Mouse (Mus musculus) stomach, embryonic 16.5 days (tissue): ENCODE data around the gene Mast4. TPM values are rescaled to one million over a fixed set of nuclear protein-coding genes. Genes with fewer than 3 reads are reported as not detected.

Source experiments
- ATAC-seq: fragments of 200-750 bp; cut with Nextera tagmentation; 2 replicates; pipeline ENCODE4 v1.8.0; 2017; ENCODE audit warnings: moderate number of reproducible peaks, moderate TSS enrichment; ENCODE audit not compliant: insufficient read depth, low FRiP score
- H3K27ac ChIP-seq: fragments of 300-500 bp; sonication (generic); 2 replicates; pipeline ENCODE4 v1.5.1; 2014; ENCODE audit warnings: low read length
- H3K27me3 ChIP-seq: fragments of 300-500 bp; sonication (generic); 2 replicates; pipeline ENCODE4 v1.6.1; 2014; ENCODE audit warnings: low read length, control low read depth, mixed read lengths; ENCODE audit not compliant: control insufficient read depth, insufficient read depth
- H3K36me3 ChIP-seq: fragments of 300-500 bp; sonication (generic); 2 replicates; pipeline ENCODE4 v1.6.1; 2014; ENCODE audit warnings: low read length; ENCODE audit not compliant: control insufficient read depth, insufficient read depth
- H3K4me1 ChIP-seq: fragments of 300-500 bp; sonication (generic); 2 replicates; pipeline ENCODE4 v1.6.1; 2014; ENCODE audit warnings: low read length, control low read depth, mixed read lengths; ENCODE audit not compliant: control insufficient read depth, insufficient read depth
- H3K4me2 ChIP-seq: fragments of 300-500 bp; sonication (generic); 2 replicates; pipeline ENCODE4 v1.6.1; 2014; ENCODE audit warnings: low read depth, low read length, mixed read lengths
- H3K4me3 ChIP-seq: fragments of 300-500 bp; sonication (generic); replicated peaks from 2 replicates; pipeline ENCODE4 v1.5.1; 2014; ENCODE audit warnings: mild to moderate bottlenecking, low read length
- H3K9ac ChIP-seq: fragments of 300-500 bp; sonication (generic); 2 replicates; pipeline ENCODE4 v1.6.1; 2014; ENCODE audit warnings: low read length
- H3K9me3 ChIP-seq: fragments of 300-500 bp; sonication (generic); replicated peaks from 2 replicates; pipeline ENCODE4 v1.6.1; 2016; ENCODE audit warnings: low read length, control low read depth; ENCODE audit not compliant: control insufficient read depth
- WGBS: fragments of 180-500 bp; shearing (Covaris S2); extraction: QIAGEN DNeasy Blood & Tissue Kit; methylation state at CpG from one replicate; pipeline ENCODE4 v1.1.7; 2014; 5-methylcytosine and 5-hydroxymethylcytosine counted together
- polyA plus RNA-seq: library from polyadenylated mRNA; unstranded; fragments of >200 nt; fragmentation: Nextera tagmentation; extraction: Ambion mirVana; gene quantifications from 2 replicates; pipeline ENCODE4 v1.2.1, GENCODE M21; 2015

Gene Mast4
- polyA plus RNA-seq, 1 experiment from 2014 or later: 31.0 TPM

DNA sequence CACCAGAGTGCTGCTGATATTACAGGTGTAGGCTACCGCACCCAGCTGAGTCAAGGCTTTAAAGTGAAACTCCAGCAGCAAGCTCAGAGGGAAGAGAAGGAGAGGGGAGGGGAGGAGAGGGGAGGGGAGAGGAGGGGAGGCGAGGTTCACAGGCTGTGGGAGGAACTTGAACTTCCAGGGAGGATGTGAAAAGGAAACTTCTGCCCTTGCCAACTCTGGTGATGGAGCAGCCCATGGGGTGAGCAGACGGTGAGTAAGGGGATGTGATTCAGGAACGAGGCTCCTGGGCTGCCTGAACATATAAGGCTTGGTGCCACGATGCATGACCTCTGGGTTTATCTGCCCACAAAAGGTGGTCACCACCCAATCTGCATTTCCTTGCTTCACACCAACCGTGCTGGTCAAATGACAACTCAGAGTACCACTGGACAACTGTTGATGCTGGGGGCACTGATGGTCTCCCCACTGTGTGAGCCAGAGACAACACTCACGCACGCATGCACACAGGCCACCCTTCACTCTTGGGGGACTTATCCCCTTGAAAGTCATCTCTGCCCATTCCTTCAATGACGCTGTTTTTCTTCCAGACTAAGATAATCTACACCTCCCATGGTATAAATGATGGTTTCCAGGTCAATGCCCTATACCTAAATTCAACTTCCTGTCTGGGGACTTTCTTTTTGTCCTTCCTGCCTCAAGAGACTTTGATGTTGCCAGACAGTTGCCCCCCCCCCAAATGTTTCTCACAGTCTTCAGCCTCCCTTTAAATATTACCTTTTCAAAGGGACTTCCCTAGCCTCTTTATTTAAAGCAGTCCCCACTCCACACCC is 434.8 kb downstream of the Mast4 start:
- Histone ChIP-seq H3K27ac (peak overlapping the region; percentile 86), H3K4me3 (no peak overlapping the region), H3K9ac (no peak overlapping the region), H3K9me3 (no peaks in the 10 kb centered on the region), H3K27me3 (no peaks in the 10 kb centered on the region), H3K4me2 (peak overlapping the region; percentile 32), H3K4me1 (peaks cover 58% of the 10 kb centered on the region), H3K36me3 (no peaks in the 10 kb centered on the region)
- WGBS: 61% methylated on average over 9 of the region's 9 CpGs
- ATAC-seq: peak; percentile 38; the same call in 1 of the 2 replicates

DNA sequence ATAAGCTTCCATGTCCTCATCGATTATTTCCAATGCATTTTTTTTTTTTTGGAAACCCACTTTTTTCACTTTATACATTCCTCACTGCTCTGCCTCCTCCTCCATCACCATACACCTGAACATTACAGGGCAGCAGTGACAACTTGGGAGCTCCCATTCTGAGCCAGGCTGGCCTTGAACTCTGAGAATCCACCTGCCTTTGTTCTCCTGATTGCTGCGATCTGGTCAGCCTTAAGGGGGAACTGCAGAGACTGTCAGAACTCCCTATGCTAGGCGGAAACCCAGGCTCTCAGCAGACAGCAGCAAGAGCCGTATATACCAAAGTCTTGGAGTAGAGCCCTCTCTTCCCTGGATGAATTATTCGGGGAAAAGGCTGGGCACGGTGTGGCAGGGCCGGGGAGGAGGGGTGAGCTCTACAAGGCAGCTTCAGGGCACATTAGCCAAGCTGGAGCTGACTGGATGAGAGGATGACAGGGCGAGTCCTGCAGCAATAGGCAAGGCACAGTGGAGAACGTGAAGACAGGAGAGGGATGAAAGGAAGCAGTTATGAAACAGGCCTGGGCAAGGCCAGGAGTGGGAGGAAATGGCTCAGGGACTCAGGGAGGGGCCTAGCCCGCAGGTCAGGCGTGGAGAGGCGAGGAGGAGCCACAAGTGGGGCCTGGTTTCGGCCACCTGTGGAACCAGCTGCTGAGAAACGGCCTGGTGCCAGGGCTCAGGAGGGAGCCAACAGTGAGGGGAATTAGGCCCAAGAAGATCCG is 435.7 kb downstream of the Mast4 start:
- ATAC-seq: peak; percentile 75
- peaks cover 63% of the 10 kb centered on the region for H3K4me1 ChIP-seq
- WGBS: 46% methylated on average over 15 of the region's 15 CpGs

GRCm38 (mm10) chr13:102896322-102896721 is 438.0 kb downstream of the Mast4 start:
- ATAC-seq: no peak
- H3K9me3 ChIP-seq: no peaks in the 10 kb centered on the region
- no peaks in the 10 kb centered on the region for H3K27me3 ChIP-seq
- no peaks in the 10 kb centered on the region for H3K36me3 ChIP-seq
- no peak overlapping the region for H3K4me3 ChIP-seq
- no peak overlapping the region for H3K9ac ChIP-seq
- no peak overlapping the region for H3K4me2 ChIP-seq
- H3K27ac ChIP-seq: no peak overlapping the region
- H3K4me1 ChIP-seq: peaks cover 61% of the 10 kb centered on the region

More for the DNA sequence above, 435.7 kb downstream of the Mast4 start:
- Histone ChIP-seq H3K4me2 (peak overlapping the region; percentile 32), H3K4me3 (no peak overlapping the region), H3K36me3 (no peaks in the 10 kb centered on the region), H3K27me3 (no peaks in the 10 kb centered on the region), H3K9me3 (no peaks in the 10 kb centered on the region), H3K27ac (peak overlapping the region; percentile 86), H3K9ac (peak overlapping the region; percentile 46; the same call in 1 of the 2 replicates)

GRCm38 (mm10) chr13:102895894-102896293 is 438.4 kb downstream of the Mast4 start:
- no peak overlapping the region; the same call in 1 of the 2 replicates for H3K27ac ChIP-seq
- no peak overlapping the region for H3K9ac ChIP-seq
- H3K27me3 ChIP-seq: no peaks in the 10 kb centered on the region
- no peak overlapping the region for H3K4me3 ChIP-seq
- H3K36me3 ChIP-seq: no peaks in the 10 kb centered on the region
- WGBS: 58% methylated on average over 6 of the region's 6 CpGs
- H3K4me1 ChIP-seq: peaks cover 56% of the 10 kb centered on the region
- ATAC-seq: no peak
- no peak overlapping the region for H3K4me2 ChIP-seq
- H3K9me3 ChIP-seq: no peaks in the 10 kb centered on the region

DNA sequence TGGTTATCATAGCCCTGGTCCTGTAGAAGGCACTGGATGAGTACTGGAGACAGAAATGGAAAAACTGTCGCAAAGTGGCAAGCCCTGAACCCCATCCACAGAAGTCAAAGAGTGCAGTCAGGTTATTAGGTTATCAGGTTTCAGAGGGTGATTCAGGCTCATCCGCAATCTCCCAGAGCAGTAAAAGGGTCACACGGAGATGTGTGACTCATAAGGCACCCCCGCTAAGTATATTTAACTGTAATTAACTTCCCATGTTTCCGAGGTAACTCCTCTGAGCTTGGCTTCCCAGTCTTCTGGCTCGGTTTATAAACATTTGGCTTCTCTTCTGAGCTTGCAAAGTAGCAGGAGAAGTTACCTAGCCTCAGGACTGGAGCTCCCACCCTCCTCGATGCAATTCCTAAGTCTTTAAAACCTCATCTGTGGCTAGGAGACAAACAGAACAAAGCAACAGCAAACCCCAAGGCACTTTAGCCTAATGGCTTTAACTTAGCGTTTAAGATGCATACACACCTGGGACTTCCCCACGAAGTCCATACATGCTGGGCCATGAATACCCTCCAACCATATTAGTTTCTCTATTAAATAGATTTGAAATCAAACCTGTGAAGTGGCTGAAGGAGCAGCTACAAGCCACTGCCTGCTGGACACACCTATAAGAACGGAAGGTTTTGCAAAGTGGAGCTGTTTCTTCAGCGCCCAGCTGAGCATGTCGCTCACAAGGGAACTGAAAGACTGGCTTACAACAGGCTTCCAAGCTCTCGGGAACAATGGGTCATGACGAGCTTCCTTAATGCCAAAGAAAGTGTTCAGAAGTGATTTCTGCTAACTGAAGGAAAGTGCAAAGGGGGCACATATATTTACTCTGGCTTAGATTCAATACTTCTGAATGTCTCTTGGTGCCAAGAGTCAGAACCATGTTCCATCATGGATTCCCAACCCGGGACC is 439.7 kb downstream of the Mast4 start:
- no peak for ATAC-seq
- peaks cover 46% of the 10 kb centered on the region for H3K4me1 ChIP-seq
- no peaks in the 10 kb centered on the region for H3K9me3 ChIP-seq
- WGBS: 41% methylated on average over 15 of the region's 15 CpGs
- H3K4me3 ChIP-seq: peak overlapping the region; percentile 2; the same call in 1 of the 2 replicates
- peak overlapping the region; percentile 32; the same call in 1 of the 2 replicates for H3K9ac ChIP-seq
- H3K4me2 ChIP-seq: peak overlapping the region; percentile 25
- H3K27me3 ChIP-seq: no peaks in the 10 kb centered on the region
- no peaks in the 10 kb centered on the region for H3K36me3 ChIP-seq
- peak overlapping the region; percentile 78 for H3K27ac ChIP-seq

DNA sequence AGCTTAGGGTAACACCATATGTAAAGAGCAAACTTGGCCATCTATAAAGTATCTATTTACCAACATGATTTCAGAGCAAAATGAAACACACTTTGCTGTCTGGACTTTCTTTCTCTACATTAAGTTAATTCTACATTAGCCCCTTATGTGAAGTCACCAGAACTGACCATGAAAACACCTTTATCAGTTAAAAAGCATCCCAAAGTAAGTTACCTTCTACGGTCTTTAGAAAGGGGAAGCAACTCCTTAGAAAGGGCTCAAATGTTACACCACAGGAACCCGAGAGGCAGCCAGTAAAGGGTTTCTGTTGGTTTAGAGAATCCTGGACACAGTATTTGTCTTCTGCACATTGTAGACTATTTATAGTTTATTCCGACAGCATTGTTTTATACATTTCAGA is 441.5 kb downstream of the Mast4 start:
- Histone ChIP-seq H3K4me3 (no peak overlapping the region), H3K27me3 (no peaks in the 10 kb centered on the region), H3K9me3 (no peaks in the 10 kb centered on the region), H3K9ac (no peak overlapping the region), H3K4me1 (peaks cover 48% of the 10 kb centered on the region), H3K4me2 (no peak overlapping the region), H3K36me3 (no peaks in the 10 kb centered on the region), H3K27ac (no peak overlapping the region)
- WGBS: 72% methylated on average over 3 of the region's 3 CpGs
- no peak for ATAC-seq

GRCm38 (mm10) chr13:102889989-102890388 is 444.3 kb downstream of the Mast4 start:
- Histone ChIP-seq H3K9me3 (no peaks in the 10 kb centered on the region), H3K4me3 (no peak overlapping the region), H3K27me3 (no peaks in the 10 kb centered on the region), H3K4me1 (peaks cover 41% of the 10 kb centered on the region), H3K4me2 (no peak overlapping the region), H3K9ac (no peak overlapping the region), H3K36me3 (no peaks in the 10 kb centered on the region), H3K27ac (peak overlapping the region; percentile 14; the same call in 1 of the 2 replicates)
- 53% methylated on average over 10 of the region's 10 CpGs for WGBS
- ATAC-seq: no peak

DNA sequence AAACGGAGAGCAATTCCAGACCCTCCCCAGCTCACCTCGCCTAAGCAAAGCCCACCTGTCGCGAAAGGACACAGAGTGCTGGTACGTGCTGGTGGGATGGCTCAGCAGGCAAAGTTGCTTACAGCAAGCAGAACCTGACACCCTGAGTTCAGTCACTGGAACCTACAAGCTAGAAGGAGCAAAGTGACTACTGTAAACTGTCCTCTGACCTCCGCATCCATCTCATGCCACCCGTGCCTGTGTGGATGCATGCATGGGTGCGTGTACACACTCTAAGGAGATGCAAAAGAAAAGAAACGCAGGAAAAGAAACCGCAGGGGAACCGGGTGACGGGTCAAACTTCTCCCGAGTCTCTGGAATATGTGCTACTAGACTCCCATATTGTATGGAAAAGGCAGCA is 444.8 kb downstream of the Mast4 start:
- Histone ChIP-seq H3K9ac (no peak overlapping the region), H3K9me3 (no peaks in the 10 kb centered on the region), H3K27me3 (no peaks in the 10 kb centered on the region), H3K4me2 (no peak overlapping the region), H3K4me3 (no peak overlapping the region), H3K4me1 (peaks cover 37% of the 10 kb centered on the region), H3K36me3 (no peaks in the 10 kb centered on the region), H3K27ac (peak overlapping the region; percentile 84)
- WGBS: 65% methylated on average over 13 of the region's 13 CpGs
- no peak for ATAC-seq
